Mouse (Mus musculus): ENCODE data around the gene Sept14. TPM values are rescaled to one million over a fixed set of nuclear protein-coding genes. Genes with fewer than 3 reads are reported as not detected.

The Sept14 gene
- polyA plus RNA-seq, 1 experiment from 2014 or later = not detected

DNA sequence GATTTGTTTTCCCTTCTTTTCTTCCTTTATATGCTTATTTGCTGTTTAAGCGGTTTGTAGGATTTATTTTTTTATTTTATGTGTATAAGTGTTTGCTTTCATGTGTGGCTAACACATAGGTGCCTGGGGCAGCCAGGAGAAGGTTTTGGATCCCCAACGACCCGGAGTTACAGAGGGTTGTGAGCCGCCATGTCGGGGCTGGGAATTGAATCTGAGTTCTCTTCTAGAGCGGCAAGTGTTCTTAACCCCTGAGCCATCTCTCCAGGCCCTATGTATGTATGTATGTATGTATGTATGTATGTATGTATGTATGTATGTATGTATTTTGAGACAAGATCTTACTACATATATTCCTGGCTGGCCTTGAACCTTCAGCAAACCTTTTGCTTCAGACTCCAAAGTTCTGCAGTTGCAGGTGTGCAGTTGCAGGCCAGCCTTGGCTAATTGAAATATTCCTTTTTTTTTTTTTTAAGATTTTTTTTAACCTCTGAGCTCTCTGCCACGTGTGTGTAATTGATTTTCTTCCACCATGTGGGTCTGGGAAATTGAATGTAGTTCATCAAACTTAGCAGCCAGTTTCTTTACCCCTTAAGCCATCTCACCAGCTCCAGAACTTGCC, 17.6 kb upstream of the Sept14 start:
- Histone ChIP-seq H3K27me3 (ENCODE audit: control insufficient read depth, insufficient read depth, low read length) (no peaks in the 10 kb centered on the region), H3K4me3 (ENCODE audit: low read depth, low read length) (peak overlapping the region; percentile 81), H3K27ac (ENCODE audit: low read depth, low read length) (no peak overlapping the region), H3K9me3 (ENCODE audit: control insufficient read depth, low read length) (no peaks in the 10 kb centered on the region), H3K4me2 (replicated peaks; ENCODE audit: low read depth, low read length) (peak overlapping the region; percentile 54), H3K36me3 (ENCODE audit: control insufficient read depth, insufficient read depth, low read length) (no peaks in the 10 kb centered on the region), H3K9ac (ENCODE audit: low read depth, low read length) (peak overlapping the region; percentile 94), H3K4me1 (replicated peaks; ENCODE audit: control insufficient read depth, insufficient read depth, low read length) (no peaks in the 10 kb centered on the region)
- no peak for ATAC-seq (ENCODE audit: low FRiP score)
- 22% methylated on average over 7 of the region's 7 CpGs for WGBS
- peak; percentile 25 for DNase-seq (ENCODE audit: low spot score)

- Histone ChIP-seq H3K9me3 (ENCODE audit: control insufficient read depth, low read length) (no peaks in the 10 kb centered on the region), H3K36me3 (ENCODE audit: control insufficient read depth, insufficient read depth, low read length) (no peaks in the 10 kb centered on the region), H3K27ac (ENCODE audit: low read depth, low read length) (peak within 1 kb of the TSS; percentile 93), H3K4me3 (ENCODE audit: low read depth, low read length) (peak within 1 kb of the TSS; percentile 81), H3K9ac (ENCODE audit: low read depth, low read length) (peak within 1 kb of the TSS; percentile 94), H3K4me1 (replicated peaks; ENCODE audit: control insufficient read depth, insufficient read depth, low read length) (no peaks in the 10 kb centered on the region), H3K27me3 (ENCODE audit: control insufficient read depth, insufficient read depth, low read length) (no peaks in the 10 kb centered on the region), H3K4me2 (replicated peaks; ENCODE audit: low read depth, low read length) (peak within 1 kb of the TSS; percentile 54)
- WGBS = under 1% methylated on average over 57 of the region's 93 CpGs
- peak; percentile 95 for ATAC-seq (ENCODE audit: low FRiP score)
- DNase-seq (ENCODE audit: low spot score) = peak; percentile 97
These were observed 16.8 kb upstream of the Sept14 start, which contains the start of gene Nipsnap2 for GRCm38 (mm10) chr5:129724834-129725773. Gene Nipsnap2, plus strand, starts transcription at chr5:129725063.

GRCm38 (mm10) chr5:129724268-129724667, 16.0 kb upstream of the Sept14 start:
- DNase-seq (ENCODE audit: low spot score) (no peak), ATAC-seq (ENCODE audit: low FRiP score) (peak; percentile 17; the same call in 1 of the 2 replicates)
- Histone ChIP-seq H3K4me2 (replicated peaks; ENCODE audit: low read depth, low read length) (no peak overlapping the region; the same call in 1 of the 2 replicates), H3K27me3 (ENCODE audit: control insufficient read depth, insufficient read depth, low read length) (no peaks in the 10 kb centered on the region), H3K4me3 (ENCODE audit: low read depth, low read length) (no peak overlapping the region), H3K9me3 (ENCODE audit: control insufficient read depth, low read length) (no peaks in the 10 kb centered on the region), H3K4me1 (replicated peaks; ENCODE audit: control insufficient read depth, insufficient read depth, low read length) (no peaks in the 10 kb centered on the region), H3K36me3 (ENCODE audit: control insufficient read depth, insufficient read depth, low read length) (no peaks in the 10 kb centered on the region), H3K27ac (ENCODE audit: low read depth, low read length) (no peak overlapping the region), H3K9ac (ENCODE audit: low read depth, low read length) (no peak overlapping the region)
- 59% methylated on average over 4 of the region's 4 CpGs for WGBS

DNA sequence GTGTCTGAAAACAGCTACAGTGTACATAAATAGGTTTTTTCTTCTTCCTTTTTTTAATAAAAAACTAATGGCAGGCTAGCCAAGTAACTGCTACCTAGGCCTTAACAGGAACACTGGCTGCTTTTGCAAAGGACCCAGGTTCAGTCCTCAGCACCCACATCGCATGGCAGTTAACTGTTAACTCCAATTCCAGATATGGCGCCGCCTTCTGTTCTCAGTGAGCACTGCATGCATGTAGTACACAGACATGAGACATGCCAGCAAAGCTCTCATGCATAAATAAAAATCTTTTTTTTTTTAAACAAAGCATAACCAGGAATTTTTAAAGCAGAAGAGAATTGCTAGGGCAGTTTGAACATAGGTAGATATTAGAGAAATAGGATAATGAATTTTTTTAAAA, 11.9 kb upstream of the Sept14 start:
- no peaks in the 10 kb centered on the region for H3K27me3 ChIP-seq (ENCODE audit: control insufficient read depth, insufficient read depth, low read length)
- no peak overlapping the region for H3K4me3 ChIP-seq (ENCODE audit: low read depth, low read length)
- H3K4me2 ChIP-seq (replicated peaks; ENCODE audit: low read depth, low read length) = no peak overlapping the region
- H3K36me3 ChIP-seq (ENCODE audit: control insufficient read depth, insufficient read depth, low read length) = no peaks in the 10 kb centered on the region
- no peak overlapping the region for H3K27ac ChIP-seq (ENCODE audit: low read depth, low read length)
- WGBS = 80% methylated on average over 3 of the region's 3 CpGs
- DNase-seq (ENCODE audit: low spot score) (no peak), ATAC-seq (ENCODE audit: low FRiP score) (no peak)
- no peaks in the 10 kb centered on the region for H3K9me3 ChIP-seq (ENCODE audit: control insufficient read depth, low read length)
- no peaks in the 10 kb centered on the region for H3K4me1 ChIP-seq (replicated peaks; ENCODE audit: control insufficient read depth, insufficient read depth, low read length)
- H3K9ac ChIP-seq (ENCODE audit: low read depth, low read length) = no peak overlapping the region

- H3K4me3 ChIP-seq (ENCODE audit: low read depth, low read length) = no peak overlapping the region
- no peaks in the 10 kb centered on the region for H3K4me1 ChIP-seq (replicated peaks; ENCODE audit: control insufficient read depth, insufficient read depth, low read length)
- 85% methylated on average over 9 of the region's 9 CpGs for WGBS
- no peaks in the 10 kb centered on the region for H3K9me3 ChIP-seq (ENCODE audit: control insufficient read depth, low read length)
- H3K27me3 ChIP-seq (ENCODE audit: control insufficient read depth, insufficient read depth, low read length) = no peaks in the 10 kb centered on the region
- DNase-seq (ENCODE audit: low spot score) (no peak), ATAC-seq (ENCODE audit: low FRiP score) (no peak)
- H3K27ac ChIP-seq (ENCODE audit: low read depth, low read length) = no peak overlapping the region
- H3K4me2 ChIP-seq (replicated peaks; ENCODE audit: low read depth, low read length) = no peak overlapping the region
- no peak overlapping the region for H3K9ac ChIP-seq (ENCODE audit: low read depth, low read length)
- H3K36me3 ChIP-seq (ENCODE audit: control insufficient read depth, insufficient read depth, low read length) = no peaks in the 10 kb centered on the region
These were observed 8.7 kb upstream of the Sept14 start for GRCm38 (mm10) chr5:129717016-129717415.

GRCm38 (mm10) chr5:129715326-129715861, 7.1 kb upstream of the Sept14 start, which contains the start of gene Mrps17:
Gene Mrps17, plus strand, starts transcription at chr5:129715497.
- no peaks in the 10 kb centered on the region for H3K27me3 ChIP-seq (ENCODE audit: control insufficient read depth, insufficient read depth, low read length)
- no peak within 1 kb of the TSS for H3K27ac ChIP-seq (ENCODE audit: low read depth, low read length)

GRCm38 (mm10) chr5:129703368-129703767, 4.9 kb downstream of the Sept14 start:
- DNase-seq (ENCODE audit: low spot score) = no peak
- H3K27me3 ChIP-seq (ENCODE audit: control insufficient read depth, insufficient read depth, low read length) = no peaks in the 10 kb centered on the region
- no peaks in the 10 kb centered on the region for H3K9me3 ChIP-seq (ENCODE audit: control insufficient read depth, low read length)
- no peak overlapping the region for H3K27ac ChIP-seq (ENCODE audit: low read depth, low read length)
- H3K4me1 ChIP-seq (replicated peaks; ENCODE audit: control insufficient read depth, insufficient read depth, low read length) = no peaks in the 10 kb centered on the region
- H3K9ac ChIP-seq (ENCODE audit: low read depth, low read length) = no peak overlapping the region
- no peak overlapping the region for H3K4me3 ChIP-seq (ENCODE audit: low read depth, low read length)
- no peak for ATAC-seq (ENCODE audit: low FRiP score)
- no peak overlapping the region for H3K4me2 ChIP-seq (replicated peaks; ENCODE audit: low read depth, low read length)
- H3K36me3 ChIP-seq (ENCODE audit: control insufficient read depth, insufficient read depth, low read length) = no peaks in the 10 kb centered on the region

More at GRCm38 (mm10) chr5:129715326-129715861, 7.1 kb upstream of the Sept14 start, which contains the start of gene Mrps17:
- peak within 1 kb of the TSS; percentile 69 for H3K4me3 ChIP-seq (ENCODE audit: low read depth, low read length)
- H3K9me3 ChIP-seq (ENCODE audit: control insufficient read depth, low read length) = no peaks in the 10 kb centered on the region
- H3K4me2 ChIP-seq (replicated peaks; ENCODE audit: low read depth, low read length) = peak within 1 kb of the TSS; percentile 60
- no peaks in the 10 kb centered on the region for H3K36me3 ChIP-seq (ENCODE audit: control insufficient read depth, insufficient read depth, low read length)
- peak within 1 kb of the TSS; percentile 74 for H3K9ac ChIP-seq (ENCODE audit: low read depth, low read length)
- peak; percentile 94 for DNase-seq (ENCODE audit: low spot score)
- H3K4me1 ChIP-seq (replicated peaks; ENCODE audit: control insufficient read depth, insufficient read depth, low read length) = no peaks in the 10 kb centered on the region
- WGBS = under 1% methylated on average over 33 of the region's 33 CpGs
- ATAC-seq (ENCODE audit: low FRiP score) = peak; percentile 97

GRCm38 (mm10) chr5:129701706-129702105, 6.6 kb downstream of the Sept14 start:
- Histone ChIP-seq H3K4me2 (replicated peaks; ENCODE audit: low read depth, low read length) (no peak overlapping the region), H3K4me1 (replicated peaks; ENCODE audit: control insufficient read depth, insufficient read depth, low read length) (no peaks in the 10 kb centered on the region), H3K36me3 (ENCODE audit: control insufficient read depth, insufficient read depth, low read length) (no peaks in the 10 kb centered on the region), H3K27me3 (ENCODE audit: control insufficient read depth, insufficient read depth, low read length) (no peaks in the 10 kb centered on the region), H3K9me3 (ENCODE audit: control insufficient read depth, low read length) (no peaks in the 10 kb centered on the region), H3K27ac (ENCODE audit: low read depth, low read length) (no peak overlapping the region), H3K4me3 (ENCODE audit: low read depth, low read length) (no peak overlapping the region), H3K9ac (ENCODE audit: low read depth, low read length) (no peak overlapping the region)
- ATAC-seq (ENCODE audit: low FRiP score) (no peak), DNase-seq (ENCODE audit: low spot score) (no peak)
- 77% methylated on average over 1 of the region's 1 CpGs for WGBS

Data from hindbrain, embryonic 11.5 days (tissue).